Mouse (Mus musculus): Measurements from ENCODE around the gene 9430015G10Rik. TPM values are rescaled to one million over a fixed set of nuclear protein-coding genes. Genes with fewer than 3 reads are reported as not detected.
A peak's percentile ranks its signal among the peaks of the same experiment; 100 is the strongest.

The 9430015G10Rik gene
- polyA plus RNA-seq, 1 experiment from 2014 or later = 48.7 TPM

- WGBS = 36% methylated on average over 3 of the region's 3 CpGs
- ATAC-seq (replicated peaks; ENCODE audit: insufficient number of reproducible peaks, low FRiP score, low TSS enrichment, low read depth) (no peak), DNase-seq (ENCODE audit: low spot score) (peak; percentile 2)
- Histone ChIP-seq H3K9ac (replicated peaks; ENCODE audit: low read length) (no peak overlapping the region), H3K9me3 (replicated peaks; ENCODE audit: control insufficient read depth, low read length) (no peaks in the 10 kb centered on the region), H3K27ac (replicated peaks; ENCODE audit: low read depth, low read length) (no peak overlapping the region), H3K4me1 (ENCODE audit: control insufficient read depth, insufficient read depth, low read length) (no peaks in the 10 kb centered on the region), H3K4me2 (ENCODE audit: low read depth, low read length) (no peak overlapping the region), H3K27me3 (ENCODE audit: control insufficient read depth, insufficient read depth, low read length) (no peaks in the 10 kb centered on the region), H3K4me3 (ENCODE audit: low read depth, low read length) (no peak overlapping the region), H3K36me3 (replicated peaks; ENCODE audit: control insufficient read depth, insufficient read depth, low read depth, low read length) (no peaks in the 10 kb centered on the region)
These were observed 8.3 kb upstream of the 9430015G10Rik start for GRCm38 (mm10) chr4:156101481-156101903.

GRCm38 (mm10) chr4:156103342-156103741 is 6.4 kb upstream of the 9430015G10Rik start:
- DNase-seq (ENCODE audit: low spot score) (no peak), ATAC-seq (replicated peaks; ENCODE audit: insufficient number of reproducible peaks, low FRiP score, low TSS enrichment, low read depth) (no peak)
- no peak overlapping the region for H3K4me2 ChIP-seq (ENCODE audit: low read depth, low read length)
- no peak overlapping the region for H3K27ac ChIP-seq (replicated peaks; ENCODE audit: low read depth, low read length)
- no peaks in the 10 kb centered on the region for H3K36me3 ChIP-seq (replicated peaks; ENCODE audit: control insufficient read depth, insufficient read depth, low read depth, low read length)
- no peaks in the 10 kb centered on the region for H3K4me1 ChIP-seq (ENCODE audit: control insufficient read depth, insufficient read depth, low read length)
- H3K9me3 ChIP-seq (replicated peaks; ENCODE audit: control insufficient read depth, low read length) = no peaks in the 10 kb centered on the region
- H3K9ac ChIP-seq (replicated peaks; ENCODE audit: low read length) = no peak overlapping the region
- 81% methylated on average over 4 of the region's 4 CpGs for WGBS
- no peaks in the 10 kb centered on the region for H3K27me3 ChIP-seq (ENCODE audit: control insufficient read depth, insufficient read depth, low read length)
- H3K4me3 ChIP-seq (ENCODE audit: low read depth, low read length) = no peak overlapping the region

GRCm38 (mm10) chr4:156108606-156109546 is 906 bp upstream of the 9430015G10Rik start:
- Histone ChIP-seq H3K27ac (replicated peaks; ENCODE audit: low read depth, low read length) (peak overlapping the region; percentile 52; the same call in 1 of the 2 replicates), H3K36me3 (replicated peaks; ENCODE audit: control insufficient read depth, insufficient read depth, low read depth, low read length) (no peaks in the 10 kb centered on the region), H3K4me3 (ENCODE audit: low read depth, low read length) (peak overlapping the region; percentile 87), H3K9ac (replicated peaks; ENCODE audit: low read length) (peak overlapping the region; percentile 68), H3K4me2 (ENCODE audit: low read depth, low read length) (peak overlapping the region; percentile 48), H3K9me3 (replicated peaks; ENCODE audit: control insufficient read depth, low read length) (no peaks in the 10 kb centered on the region), H3K27me3 (ENCODE audit: control insufficient read depth, insufficient read depth, low read length) (no peaks in the 10 kb centered on the region), H3K4me1 (ENCODE audit: control insufficient read depth, insufficient read depth, low read length) (no peaks in the 10 kb centered on the region)
- 22% methylated on average over 12 of the region's 13 CpGs for WGBS
- peak; percentile 45 for ATAC-seq (replicated peaks; ENCODE audit: insufficient number of reproducible peaks, low FRiP score, low TSS enrichment, low read depth)
- peak; percentile 76 for DNase-seq (ENCODE audit: low spot score)

GRCm38 (mm10) chr4:156124077-156124476 is 14.3 kb downstream of the 9430015G10Rik start:
- DNase-seq (ENCODE audit: low spot score) = no peak
- no peak overlapping the region for H3K4me3 ChIP-seq (ENCODE audit: low read depth, low read length)
- H3K9me3 ChIP-seq (replicated peaks; ENCODE audit: control insufficient read depth, low read length) = no peaks in the 10 kb centered on the region
- no peak overlapping the region for H3K27ac ChIP-seq (replicated peaks; ENCODE audit: low read depth, low read length)
- no peak overlapping the region for H3K9ac ChIP-seq (replicated peaks; ENCODE audit: low read length)
- H3K4me1 ChIP-seq (ENCODE audit: control insufficient read depth, insufficient read depth, low read length) = no peaks in the 10 kb centered on the region
- no peak overlapping the region for H3K4me2 ChIP-seq (ENCODE audit: low read depth, low read length)
- WGBS = 95% methylated on average over 7 of the region's 7 CpGs
- no peaks in the 10 kb centered on the region for H3K27me3 ChIP-seq (ENCODE audit: control insufficient read depth, insufficient read depth, low read length)
- ATAC-seq (replicated peaks; ENCODE audit: insufficient number of reproducible peaks, low FRiP score, low TSS enrichment, low read depth) = no peak
- H3K36me3 ChIP-seq (replicated peaks; ENCODE audit: control insufficient read depth, insufficient read depth, low read depth, low read length) = peaks cover 9% of the 10 kb centered on the region

- WGBS = 94% methylated on average over 6 of the region's 6 CpGs
- Histone ChIP-seq H3K9me3 (replicated peaks; ENCODE audit: control insufficient read depth, low read length) (no peaks in the 10 kb centered on the region), H3K27ac (replicated peaks; ENCODE audit: low read depth, low read length) (no peak overlapping the region), H3K4me1 (ENCODE audit: control insufficient read depth, insufficient read depth, low read length) (no peaks in the 10 kb centered on the region), H3K9ac (replicated peaks; ENCODE audit: low read length) (no peak overlapping the region), H3K36me3 (replicated peaks; ENCODE audit: control insufficient read depth, insufficient read depth, low read depth, low read length) (peaks cover 7% of the 10 kb centered on the region), H3K4me3 (ENCODE audit: low read depth, low read length) (no peak overlapping the region), H3K27me3 (ENCODE audit: control insufficient read depth, insufficient read depth, low read length) (no peaks in the 10 kb centered on the region), H3K4me2 (ENCODE audit: low read depth, low read length) (no peak overlapping the region)
- ATAC-seq (replicated peaks; ENCODE audit: insufficient number of reproducible peaks, low FRiP score, low TSS enrichment, low read depth) (no peak), DNase-seq (ENCODE audit: low spot score) (no peak)
These were observed 15.6 kb downstream of the 9430015G10Rik start for GRCm38 (mm10) chr4:156125393-156125792.

- WGBS = 87% methylated on average over 7 of the region's 7 CpGs
- H3K4me1 ChIP-seq (ENCODE audit: control insufficient read depth, insufficient read depth, low read length) = no peaks in the 10 kb centered on the region
- H3K36me3 ChIP-seq (replicated peaks; ENCODE audit: control insufficient read depth, insufficient read depth, low read depth, low read length) = peaks cover 7% of the 10 kb centered on the region
- H3K9ac ChIP-seq (replicated peaks; ENCODE audit: low read length) = no peak overlapping the region
- ATAC-seq (replicated peaks; ENCODE audit: insufficient number of reproducible peaks, low FRiP score, low TSS enrichment, low read depth) = no peak
- H3K27ac ChIP-seq (replicated peaks; ENCODE audit: low read depth, low read length) = no peak overlapping the region
- no peak overlapping the region for H3K4me3 ChIP-seq (ENCODE audit: low read depth, low read length)
- H3K9me3 ChIP-seq (replicated peaks; ENCODE audit: control insufficient read depth, low read length) = no peaks in the 10 kb centered on the region
- no peak for DNase-seq (ENCODE audit: low spot score)
- no peaks in the 10 kb centered on the region for H3K27me3 ChIP-seq (ENCODE audit: control insufficient read depth, insufficient read depth, low read length)
- H3K4me2 ChIP-seq (ENCODE audit: low read depth, low read length) = no peak overlapping the region
These were observed 17.1 kb downstream of the 9430015G10Rik start for GRCm38 (mm10) chr4:156126841-156127240.

- Histone ChIP-seq H3K9me3 (replicated peaks; ENCODE audit: control insufficient read depth, low read length) (no peaks in the 10 kb centered on the region), H3K4me1 (ENCODE audit: control insufficient read depth, insufficient read depth, low read length) (no peaks in the 10 kb centered on the region), H3K9ac (replicated peaks; ENCODE audit: low read length) (no peak overlapping the region), H3K4me3 (ENCODE audit: low read depth, low read length) (no peak overlapping the region), H3K27ac (replicated peaks; ENCODE audit: low read depth, low read length) (no peak overlapping the region), H3K27me3 (ENCODE audit: control insufficient read depth, insufficient read depth, low read length) (no peaks in the 10 kb centered on the region), H3K36me3 (replicated peaks; ENCODE audit: control insufficient read depth, insufficient read depth, low read depth, low read length) (peaks cover 5% of the 10 kb centered on the region), H3K4me2 (ENCODE audit: low read depth, low read length) (no peak overlapping the region)
- WGBS = 74% methylated on average over 5 of the region's 5 CpGs
- no peak for ATAC-seq (replicated peaks; ENCODE audit: insufficient number of reproducible peaks, low FRiP score, low TSS enrichment, low read depth)
- no peak for DNase-seq (ENCODE audit: low spot score)
These were observed 19.0 kb downstream of the 9430015G10Rik start for GRCm38 (mm10) chr4:156128746-156129145.

- 83% methylated on average over 15 of the region's 15 CpGs for whole genome bisulfite sequencing
- H3K36me3 ChIP-seq (replicated peaks; ENCODE audit: control insufficient read depth, insufficient read depth, low read depth, low read length) = peaks cover 5% of the 10 kb centered on the region
These were observed 20.7 kb downstream of the 9430015G10Rik start, which contains the start of gene Rnf223 for GRCm38 (mm10) chr4:156130436-156130835. Rnf223 (plus strand) TSS chr4:156130513.

More at GRCm38 (mm10) chr4:156130436-156130835, 20.7 kb downstream of the 9430015G10Rik start, which contains the start of gene Rnf223:
- Histone ChIP-seq H3K9ac (replicated peaks; ENCODE audit: low read length) (no peak within 1 kb of the TSS), H3K27ac (replicated peaks; ENCODE audit: low read depth, low read length) (no peak within 1 kb of the TSS), H3K9me3 (replicated peaks; ENCODE audit: control insufficient read depth, low read length) (no peaks in the 10 kb centered on the region), H3K27me3 (ENCODE audit: control insufficient read depth, insufficient read depth, low read length) (no peaks in the 10 kb centered on the region), H3K4me2 (ENCODE audit: low read depth, low read length) (no peak within 1 kb of the TSS), H3K4me3 (ENCODE audit: low read depth, low read length) (no peak within 1 kb of the TSS), H3K4me1 (ENCODE audit: control insufficient read depth, insufficient read depth, low read length) (no peaks in the 10 kb centered on the region)
- ATAC-seq (replicated peaks; ENCODE audit: insufficient number of reproducible peaks, low FRiP score, low TSS enrichment, low read depth) (no peak), DNase-seq (ENCODE audit: low spot score) (no peak)
